Mouse (Mus musculus) E14TG2a.4 (cell line): ENCODE results near the gene Dab2ip.

ENCODE experiments used
- H3K27me3 ChIP-seq: 2 replicates; pipeline ENCODE4 v1.6.1; 2014; ENCODE audit warnings: low read length, control low read depth; ENCODE audit not compliant: insufficient read depth
- H3K36me3 ChIP-seq: 2 replicates; pipeline ENCODE4 v1.6.1; 2014; ENCODE audit warnings: low read length, control low read depth; ENCODE audit not compliant: insufficient read depth
- H3K4me1 ChIP-seq: replicated peaks from 2 replicates; pipeline ENCODE4 v1.6.1; 2014; ENCODE audit warnings: low read depth, low read length, control low read depth
- H3K4me3 ChIP-seq: replicated peaks from 2 replicates; pipeline ENCODE4 v1.5.1; 2014; ENCODE audit warnings: mild to moderate bottlenecking, low read length
- H3K9me3 ChIP-seq: 2 replicates; pipeline ENCODE4 v1.6.1; 2014; ENCODE audit warnings: low read length, control low read depth
- CTCF ChIP-seq: conservative IDR thresholded peaks from 2 replicates; pipeline ENCODE4 v1.5.1; 2014; ENCODE audit warnings: low read length
- NANOG ChIP-seq: IDR thresholded peaks from 2 replicates; pipeline ENCODE4 v1.6.1; 2014; ENCODE audit warnings: borderline replicate concordance, low read length, mixed read lengths
- POU5F1 ChIP-seq: IDR thresholded peaks from 2 replicates; pipeline ENCODE4 v1.6.1; 2014; ENCODE audit warnings: low read length, borderline replicate concordance

Gene Dab2ip

DNA sequence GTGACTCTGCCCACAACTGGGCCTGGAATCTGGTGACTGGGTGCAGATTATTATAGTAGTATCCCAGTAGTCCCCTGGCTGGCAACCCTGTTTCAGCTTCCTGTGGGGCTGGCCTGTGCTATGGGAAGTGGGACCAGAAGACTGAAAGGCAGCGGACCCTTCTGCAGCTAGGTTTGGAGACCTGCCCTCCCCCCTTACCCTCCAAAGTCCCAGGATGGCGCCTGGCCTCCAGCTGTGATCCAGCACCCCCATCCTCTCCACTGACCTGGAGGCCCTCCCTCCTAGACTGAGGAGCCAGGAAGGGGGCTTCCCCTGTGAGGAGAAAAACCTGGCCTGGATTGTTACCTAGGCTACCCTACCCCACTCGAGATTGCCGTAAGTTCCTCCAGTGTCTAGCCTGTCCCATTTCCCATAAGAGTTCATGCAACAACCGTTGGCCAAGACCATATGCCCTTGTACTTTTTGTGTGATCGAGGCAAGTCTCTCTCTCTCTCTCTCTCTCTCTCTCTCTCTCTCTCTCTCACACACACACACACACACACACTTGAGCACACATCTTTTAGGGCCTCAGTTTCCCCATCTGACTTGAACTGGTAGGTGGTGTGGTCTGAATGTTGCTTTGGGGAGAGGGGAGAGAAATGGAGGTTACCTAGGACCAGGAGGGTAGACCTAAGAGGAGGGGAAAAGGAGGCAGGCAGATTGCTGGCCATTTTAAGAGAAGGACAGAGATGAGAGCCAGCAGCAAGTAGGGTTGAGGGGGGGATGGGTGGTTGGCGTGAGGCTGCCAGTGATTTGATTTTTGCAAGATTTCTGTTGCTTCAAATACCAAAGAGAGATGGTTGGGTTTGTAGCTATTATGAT, 62.5 kb downstream of the Dab2ip start:
- no peak for TF ChIP-seq CTCF
- no peak for TF ChIP-seq NANOG
- no peak for TF ChIP-seq POU5F1
- H3K4me3 ChIP-seq, result peak overlapping the region; percentile 49
- H3K27me3 ChIP-seq, result peaks cover 43% of the 10 kb centered on the region
- peaks cover 85% of the 10 kb centered on the region for H3K4me1 ChIP-seq
- peaks cover 12% of the 10 kb centered on the region for H3K36me3 ChIP-seq
- H3K9me3 ChIP-seq, result no peaks in the 10 kb centered on the region

DNA sequence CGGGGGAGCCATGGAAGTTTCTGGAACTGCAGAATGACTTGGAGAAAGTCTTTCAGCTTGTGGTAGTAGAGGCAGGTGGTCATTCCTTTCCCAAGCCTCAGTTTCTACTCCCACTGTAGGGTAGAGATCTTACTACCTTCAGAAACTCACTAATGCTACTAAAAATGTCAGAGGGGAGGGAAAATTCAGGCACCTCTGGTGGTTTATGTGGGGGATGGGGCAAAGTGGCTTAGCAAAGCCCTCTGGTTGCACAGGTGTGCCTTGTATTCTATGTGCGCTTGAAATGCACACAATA, 63.1 kb downstream of the Dab2ip start:
- H3K9me3 ChIP-seq, result no peaks in the 10 kb centered on the region
- peaks cover 43% of the 10 kb centered on the region for H3K27me3 ChIP-seq
- peak overlapping the region; percentile 85 for H3K4me3 ChIP-seq
- peaks cover 83% of the 10 kb centered on the region for H3K4me1 ChIP-seq
- H3K36me3 ChIP-seq, result peaks cover 18% of the 10 kb centered on the region
- TF ChIP-seq NANOG (no peak), CTCF (no peak), POU5F1 (no peak)

DNA sequence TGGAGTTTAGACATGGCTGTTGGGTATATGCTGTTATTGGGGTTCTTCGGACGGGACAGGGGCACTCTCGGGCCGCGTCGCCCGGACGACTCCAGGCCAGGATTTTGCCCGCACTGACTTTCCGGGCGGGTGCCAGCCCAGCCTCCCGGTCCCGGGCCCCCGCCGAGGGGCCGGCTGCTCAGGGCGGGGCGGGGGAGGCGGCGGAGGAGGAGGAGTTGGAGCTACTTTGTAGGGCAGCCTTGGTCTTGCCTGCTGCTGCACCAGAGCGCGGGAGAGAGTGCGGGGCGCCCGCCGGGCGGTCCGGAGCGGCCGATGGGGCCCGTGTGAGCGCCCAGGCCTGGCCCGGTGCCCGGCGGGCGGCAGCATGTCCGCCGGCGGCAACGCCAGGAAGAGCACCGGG, 63.7 kb downstream of the Dab2ip start:
- no peaks in the 10 kb centered on the region for H3K9me3 ChIP-seq
- peaks cover 43% of the 10 kb centered on the region for H3K27me3 ChIP-seq
- peaks cover 24% of the 10 kb centered on the region for H3K36me3 ChIP-seq
- H3K4me1 ChIP-seq, result peaks cover 83% of the 10 kb centered on the region
- no peak for TF ChIP-seq NANOG
- no peak for TF ChIP-seq CTCF
- no peak for TF ChIP-seq POU5F1
- H3K4me3 ChIP-seq, result peak overlapping the region; percentile 85

DNA sequence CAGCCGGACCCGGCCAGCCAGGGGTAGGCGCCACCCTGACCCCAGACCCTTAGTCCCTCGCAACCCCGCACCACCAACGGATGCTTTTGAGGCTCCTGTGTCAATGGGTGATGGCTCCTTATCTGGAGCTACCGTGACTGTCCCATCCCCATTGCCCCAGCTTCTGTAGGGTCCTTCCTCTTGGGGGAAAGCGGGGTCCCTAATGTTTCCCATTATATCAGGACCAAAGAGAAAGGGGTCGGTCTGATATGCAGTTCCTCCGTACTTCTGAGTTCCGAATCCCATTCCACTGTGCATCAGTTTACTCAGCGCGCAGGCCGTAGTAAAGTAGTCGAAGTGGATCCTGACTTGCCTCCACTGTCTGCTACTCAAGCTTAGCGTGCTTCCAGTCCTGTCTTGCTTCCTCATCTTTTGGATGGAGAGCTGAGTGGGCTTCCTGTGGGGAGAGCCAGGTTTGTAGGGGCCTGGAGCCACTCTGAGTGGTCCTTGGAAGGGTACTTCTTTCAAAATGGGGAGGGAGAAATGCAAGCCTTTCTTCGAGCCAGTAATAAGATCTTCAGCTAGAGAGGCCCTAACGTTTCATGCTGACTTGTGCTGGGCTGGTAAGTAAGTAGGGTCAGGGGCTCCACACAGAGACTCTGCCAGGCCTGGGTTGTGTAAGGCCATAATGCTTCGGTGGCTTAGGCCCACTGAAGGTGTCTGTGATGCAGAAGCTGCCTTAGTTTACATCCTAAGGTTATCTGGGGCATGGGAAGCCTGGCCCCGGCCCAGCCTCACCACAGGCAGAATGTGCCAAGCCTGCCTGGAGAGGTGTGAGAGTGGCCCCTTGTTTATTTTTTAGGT, 64.4 kb downstream of the Dab2ip start:
- H3K9me3 ChIP-seq, result no peaks in the 10 kb centered on the region
- TF ChIP-seq POU5F1 (no peak), CTCF (no peak), NANOG (no peak)
- peak overlapping the region; percentile 85 for H3K4me3 ChIP-seq
- H3K27me3 ChIP-seq, result peaks cover 43% of the 10 kb centered on the region
- peaks cover 24% of the 10 kb centered on the region for H3K36me3 ChIP-seq
- peaks cover 83% of the 10 kb centered on the region for H3K4me1 ChIP-seq

DNA sequence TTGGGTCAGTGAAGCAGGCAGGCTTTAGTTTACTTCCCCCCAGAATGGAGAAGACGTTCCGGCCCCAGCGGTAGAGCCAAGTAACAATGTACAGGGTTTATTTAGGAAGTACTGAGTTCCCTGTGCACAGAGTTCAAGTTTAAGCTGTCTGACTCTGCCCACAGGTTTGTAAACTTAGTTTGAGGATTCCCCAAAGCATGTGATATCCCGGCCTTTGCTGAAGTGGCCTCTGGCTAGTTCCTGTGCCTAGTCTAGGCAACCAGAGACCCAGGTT, 65.0 kb downstream of the Dab2ip start:
- Histone ChIP-seq H3K36me3 (peaks cover 24% of the 10 kb centered on the region), H3K9me3 (no peaks in the 10 kb centered on the region), H3K4me3 (peak overlapping the region; percentile 85), H3K4me1 (peaks cover 81% of the 10 kb centered on the region), H3K27me3 (peaks cover 43% of the 10 kb centered on the region)
- TF ChIP-seq NANOG (no peak), CTCF (no peak), POU5F1 (no peak)

DNA sequence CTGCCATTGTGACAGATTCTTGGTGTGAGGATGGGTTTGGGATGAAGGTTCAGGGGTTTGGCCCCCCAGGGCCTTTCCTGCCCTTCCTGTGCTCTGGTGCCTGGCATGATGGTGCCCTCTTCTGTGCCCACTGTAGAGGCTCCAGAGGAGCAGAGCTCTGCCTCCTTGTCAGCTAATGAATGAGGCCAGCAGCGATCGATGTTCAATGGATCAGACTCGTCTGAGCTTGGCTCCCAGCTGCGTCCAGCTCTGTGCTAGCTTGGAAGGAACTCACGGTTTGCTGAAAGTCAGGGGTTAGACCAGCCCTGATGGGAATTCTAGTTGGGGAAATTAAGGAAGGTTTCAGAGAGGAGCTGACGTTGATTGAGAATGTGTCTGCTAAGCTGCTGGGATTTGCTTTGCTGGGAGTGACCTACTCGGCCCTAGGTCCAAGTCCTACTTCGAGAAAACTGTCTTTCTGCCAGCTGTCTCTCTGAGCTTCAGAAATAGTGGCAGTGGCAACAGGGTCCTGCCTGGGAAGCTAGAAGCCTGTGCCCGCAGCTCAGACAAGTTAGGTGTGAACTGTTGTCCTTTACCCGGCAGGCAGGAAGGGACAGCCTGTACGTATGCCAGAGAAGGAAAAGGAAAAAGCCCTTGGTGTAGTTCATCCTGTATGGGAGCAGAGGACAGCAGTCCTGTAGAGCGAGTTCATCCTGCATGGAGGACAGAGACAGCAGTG, 65.5 kb downstream of the Dab2ip start:
- peaks cover 24% of the 10 kb centered on the region for H3K36me3 ChIP-seq
- peaks cover 76% of the 10 kb centered on the region for H3K4me1 ChIP-seq
- no peak for TF ChIP-seq POU5F1

DNA sequence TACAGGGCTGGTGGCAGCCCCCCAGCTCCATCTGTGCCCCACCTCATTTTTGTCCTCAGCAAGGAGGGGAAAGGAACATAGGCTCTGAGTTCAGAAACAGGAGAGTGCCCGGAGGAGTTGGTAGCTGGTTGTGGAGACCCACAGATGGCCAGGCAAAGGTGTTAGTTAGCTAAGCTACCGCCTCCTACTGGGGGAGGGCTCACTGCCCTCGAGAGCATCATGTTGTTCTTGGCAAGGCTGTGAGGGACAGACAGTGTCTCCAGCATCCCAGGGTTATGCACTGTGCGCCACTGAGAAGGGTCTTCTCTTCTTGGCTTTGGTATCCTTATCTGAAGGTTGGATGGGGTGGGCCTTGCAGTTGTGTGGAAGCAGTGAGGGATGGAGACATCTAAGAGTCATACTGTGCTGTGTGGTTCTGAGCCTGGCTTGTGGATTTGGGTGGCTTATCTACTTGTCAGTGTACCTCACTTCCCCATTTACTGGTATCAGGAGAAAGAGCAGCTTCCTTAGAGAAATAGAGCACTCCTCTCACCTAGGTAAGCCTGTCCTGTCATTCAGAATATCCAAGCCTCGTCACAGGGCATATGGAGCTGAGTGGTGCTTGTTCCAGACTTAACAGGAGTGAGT, 66.4 kb downstream of the Dab2ip start:
- Histone ChIP-seq H3K36me3 (peaks cover 24% of the 10 kb centered on the region), H3K27me3 (peaks cover 37% of the 10 kb centered on the region), H3K9me3 (no peaks in the 10 kb centered on the region), H3K4me1 (peaks cover 73% of the 10 kb centered on the region), H3K4me3 (no peak overlapping the region)
- TF ChIP-seq CTCF, result no peak
- TF ChIP-seq NANOG, result no peak
- no peak for TF ChIP-seq POU5F1

More for the DNA sequence above, 65.5 kb downstream of the Dab2ip start:
- 0 out of 2 replicates have a peak overlapping the region, but pooled peaks have one; percentile 1 for H3K4me3 ChIP-seq
- peaks cover 43% of the 10 kb centered on the region for H3K27me3 ChIP-seq
- H3K9me3 ChIP-seq, result no peaks in the 10 kb centered on the region

DNA sequence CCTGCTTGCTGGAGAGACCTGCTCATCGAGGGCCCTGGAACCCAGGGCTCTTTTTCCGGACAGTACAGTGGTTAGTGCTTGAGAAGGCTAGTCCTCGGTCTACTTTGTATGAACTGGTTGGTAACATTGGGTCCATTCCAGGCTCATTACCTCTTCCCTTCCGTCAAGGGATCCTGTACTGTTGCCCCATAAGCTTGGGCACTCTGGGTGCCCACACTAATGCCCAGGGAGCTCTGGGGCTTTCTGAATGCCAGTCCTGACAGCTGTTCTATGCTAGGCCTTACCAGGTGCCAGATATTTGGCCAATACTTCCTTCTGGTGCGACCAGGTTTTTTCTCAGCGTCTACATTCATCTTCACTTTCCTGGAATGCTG, 66.9 kb downstream of the Dab2ip start:
- Histone ChIP-seq H3K27me3 (peaks cover 36% of the 10 kb centered on the region), H3K4me3 (no peak overlapping the region)
- no peak for TF ChIP-seq CTCF
- no peak for TF ChIP-seq NANOG
- TF ChIP-seq POU5F1, result no peak

DNA sequence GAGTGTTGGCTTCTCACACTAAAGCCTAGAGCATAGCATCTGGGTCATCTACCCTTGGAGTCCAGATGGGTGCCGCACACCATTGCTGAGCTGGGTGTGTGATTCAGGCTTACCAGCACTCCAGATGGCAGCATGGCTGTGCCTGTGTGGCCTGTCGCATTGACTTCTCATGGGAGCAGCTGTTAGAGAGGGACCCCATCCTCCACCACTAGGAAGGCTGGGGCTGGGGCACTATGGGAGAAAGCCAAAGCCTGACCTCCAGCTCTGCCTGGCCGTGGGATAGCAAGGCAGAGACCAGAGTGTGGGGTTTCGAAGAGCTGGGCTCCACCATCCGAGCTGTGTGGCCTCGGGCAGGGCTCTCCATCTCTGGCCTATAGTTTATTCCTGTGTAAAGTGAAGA, 67.5 kb downstream of the Dab2ip start:
- Histone ChIP-seq H3K9me3 (no peaks in the 10 kb centered on the region), H3K4me1 (peaks cover 63% of the 10 kb centered on the region), H3K27me3 (peaks cover 36% of the 10 kb centered on the region), H3K36me3 (peaks cover 29% of the 10 kb centered on the region), H3K4me3 (no peak overlapping the region)
- no peak for TF ChIP-seq NANOG
- no peak for TF ChIP-seq POU5F1
- no peak for TF ChIP-seq CTCF

More for the DNA sequence above, 66.9 kb downstream of the Dab2ip start:
- Histone ChIP-seq H3K9me3 (no peaks in the 10 kb centered on the region), H3K36me3 (peaks cover 27% of the 10 kb centered on the region), H3K4me1 (peaks cover 68% of the 10 kb centered on the region)
